Mouse (Mus musculus) MEL (cell line): ENCODE measurements around the gene Bad.

Experiments
- CHD1 ChIP-seq: IDR thresholded peaks from 2 replicates; pipeline ENCODE4 v1.6.1; 2012; ENCODE audit warnings: low read depth, mild to moderate bottlenecking, inconsistent platforms, low read length, improper control_type of control experiment
- CTCF ChIP-seq, 3 experiments: IDR thresholded peaks in 2 of 3; conservative IDR thresholded peaks in 1 of 3; 2 replicates each; pipeline ENCODE4 v1.5.1; 2011 to 2012; ENCODE audit warnings: low read length in 3 of 3, low read depth in 2 of 3, mild to moderate bottlenecking in 2 of 3, improper control_type of control experiment in 1 of 3, inconsistent platforms in 1 of 3, mixed read lengths in 1 of 3, moderate library complexity in 1 of 3; ENCODE audit not compliant: control insufficient read depth in 1 of 3, insufficient read depth in 1 of 3, poor library complexity in 1 of 3, severe bottlenecking in 1 of 3

DNA sequence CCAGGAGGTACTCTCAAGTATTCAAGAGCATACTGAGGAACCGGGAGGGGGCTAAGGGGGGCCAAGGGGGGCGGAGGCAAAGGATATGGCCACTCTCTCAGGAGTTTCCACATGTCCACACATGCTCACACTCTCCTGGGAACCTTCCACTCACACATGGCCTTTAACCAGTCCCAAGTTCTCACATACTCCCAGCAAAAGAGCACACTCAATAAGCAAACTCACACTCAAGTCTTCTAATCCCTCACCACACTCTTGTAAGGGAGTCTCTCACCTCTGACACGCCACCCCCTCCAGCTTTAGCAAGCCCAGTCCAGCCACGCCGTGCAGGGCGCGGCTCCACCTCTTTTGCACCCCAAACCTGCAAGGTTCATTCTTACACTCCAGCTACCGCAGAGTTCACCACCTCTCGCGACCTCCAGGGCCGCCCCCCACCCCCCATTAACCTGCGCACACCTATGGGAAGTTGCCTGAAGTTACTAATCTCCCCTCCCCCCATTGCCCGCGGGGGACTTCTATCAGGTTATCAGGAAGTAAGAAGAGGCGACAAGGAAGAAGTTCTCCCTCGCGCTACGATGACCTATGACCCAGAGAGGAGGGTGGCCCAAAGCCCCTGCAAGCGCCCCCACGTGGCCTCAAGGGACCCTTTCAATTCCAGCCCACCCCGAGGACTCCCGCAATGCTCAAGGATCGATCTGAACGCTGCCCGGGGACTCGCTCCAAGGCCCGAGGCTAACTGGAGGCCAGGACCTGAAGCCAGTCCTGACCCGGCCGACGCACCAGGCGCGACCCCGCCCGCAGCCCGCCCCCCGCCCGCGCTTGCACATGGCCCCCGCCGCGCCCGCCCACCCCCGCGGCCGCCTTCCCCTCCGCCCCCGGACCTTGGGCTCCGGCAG is 20.7 kb upstream of the Bad start:
- peak in 1 of 3 experiments; percentile 30; a peak in 1 of 6 replicates for TF ChIP-seq CTCF (IDR thresholded peaks at IDR 0.05 in 2 of 3, conservative IDR thresholded peaks at IDR 0.05 in 1 of 3; ENCODE audit: control insufficient read depth in 1 of 3, insufficient read depth in 1 of 3, low read depth in 2 of 3, low read length in 3 of 3, poor library complexity in 1 of 3, severe bottlenecking in 1 of 3)
- TF ChIP-seq CHD1 = no peak
